Mouse (Mus musculus) spleen, adult 2 months (tissue): ENCODE results near the gene Hba-a2. TPM values are rescaled to one million over a fixed set of nuclear protein-coding genes. Genes with fewer than 3 reads are reported as not detected.

Source experiments
- DNase-seq, 2 experiments: peaks; one replicate each; pipeline versions ENCODE4 v3.0.0 to v3.0.0-alpha.2; 2012 to 2021; ENCODE audit warnings: low spot score in 2 of 2, low read depth in 1 of 2
- H3K27ac ChIP-seq: fragments of 200-500 bp; 2 replicates; pipeline ENCODE4 v1.5.1; 2012; ENCODE audit warnings: low read length, inconsistent platforms; ENCODE audit not compliant: insufficient read depth
- H3K27me3 ChIP-seq: fragments of 200-500 bp; 2 replicates; pipeline ENCODE4 v1.6.1; 2012; ENCODE audit warnings: mild to moderate bottlenecking, moderate library complexity, low read length, inconsistent platforms; ENCODE audit not compliant: control insufficient read depth, insufficient read depth
- H3K36me3 ChIP-seq: fragments of 200-500 bp; 2 replicates; pipeline ENCODE4 v1.6.1; 2012; ENCODE audit warnings: mild to moderate bottlenecking, low read length, inconsistent platforms; ENCODE audit not compliant: control insufficient read depth, insufficient read depth
- H3K4me1 ChIP-seq: fragments of 200-500 bp; 2 replicates; pipeline ENCODE4 v1.6.1; 2011; ENCODE audit warnings: inconsistent platforms; ENCODE audit not compliant: control insufficient read depth, insufficient read depth, insufficient read length
- H3K4me3 ChIP-seq: fragments of 200-500 bp; 2 replicates; pipeline ENCODE4 v1.5.1; 2011; ENCODE audit warnings: mild to moderate bottlenecking, inconsistent platforms; ENCODE audit not compliant: insufficient read depth, insufficient read length; ENCODE audit errors: extremely low read depth
- CTCF ChIP-seq: fragments of 200-500 bp; IDR thresholded peaks from 2 replicates; pipeline ENCODE4 v1.5.1; 2011; ENCODE audit warnings: mild to moderate bottlenecking, inconsistent platforms; ENCODE audit not compliant: insufficient read depth, insufficient read length, insufficient replicate concordance; ENCODE audit errors: extremely low read depth
- POLR2A ChIP-seq: fragments of 200-500 bp; IDR thresholded peaks from 2 replicates; pipeline ENCODE4 v1.6.1; 2011; ENCODE audit warnings: low read depth, low read length, inconsistent platforms
- WGBS: fragments of 180-500 bp; shearing (Covaris S2); methylation state at CpG from one replicate; pipeline ENCODE4 v1.1.7; 2018; 5-methylcytosine and 5-hydroxymethylcytosine counted together
- polyA plus RNA-seq: library from polyadenylated mRNA; depleted of rRNA; stranded (reverse); fragments of >200 nt; gene quantifications from 2 replicates; pipeline ENCODE4 v1.2.3, GENCODE M21; 2012; rRNA removed

Hba-a2 gene
- polyA plus RNA-seq, 1 experiment: 127,038 TPM

DNA sequence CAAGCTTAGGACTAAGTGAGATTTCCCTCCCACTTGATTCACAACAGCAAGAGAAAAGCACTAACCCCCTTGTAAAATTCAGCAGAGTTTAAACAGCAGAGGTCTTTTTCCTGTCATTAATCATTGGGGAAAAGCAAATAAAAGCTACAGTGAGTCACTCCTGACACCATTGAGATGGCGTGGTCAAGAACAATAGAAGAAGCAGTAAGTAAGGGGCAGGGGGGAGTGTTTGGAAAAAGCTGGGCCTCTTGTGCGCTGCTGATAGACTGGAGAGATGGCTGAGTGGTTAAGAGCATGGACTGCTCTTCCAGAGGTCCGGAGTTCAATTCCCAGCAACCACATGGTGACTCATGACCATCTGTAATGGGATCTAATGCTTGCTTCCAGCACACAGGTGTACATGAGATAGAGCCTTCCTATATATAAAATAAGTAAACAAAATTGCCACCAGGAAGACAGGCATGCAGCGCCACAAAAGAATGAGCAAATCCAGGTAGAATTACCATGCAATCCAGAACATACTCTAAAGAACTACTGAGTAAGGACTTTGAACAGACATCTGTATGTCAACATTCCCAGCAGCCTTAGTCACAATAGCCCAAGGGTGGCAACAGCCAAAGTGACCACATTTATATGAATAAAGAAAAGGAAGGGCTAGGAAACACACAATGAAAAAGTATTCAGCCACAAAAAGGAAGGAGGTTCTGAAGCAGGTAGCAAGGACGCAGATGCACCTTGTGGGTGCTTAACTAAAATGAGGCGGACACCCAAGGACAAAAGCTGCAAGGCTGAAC is 49.4 kb downstream of the Hba-a2 start:
- no peaks in the 10 kb centered on the region for H3K36me3 ChIP-seq
- peaks cover 2% of the 10 kb centered on the region for H3K4me1 ChIP-seq
- peaks cover 9% of the 10 kb centered on the region for H3K27me3 ChIP-seq
- 83% methylated on average over 6 of the region's 6 CpGs for WGBS
- TF ChIP-seq CTCF (no peak), POLR2A (no peak)
- DNase-seq: no peak
- H3K4me3 ChIP-seq: no peak overlapping the region
- no peak overlapping the region for H3K27ac ChIP-seq

Other genes with a start within 250 kb of the Hba-a2 start
- 27.6 and 36.0 TPM in 2 replicates for gene Il9r, start 96.2 kb upstream of the Hba-a2 start, polyA plus RNA-seq
- 29.7 and 32.5 TPM in 2 replicates for gene Snrnp25, start 91.1 kb upstream of the Hba-a2 start, polyA plus RNA-seq
- gene Rhbdf1, start 74.2 kb upstream of the Hba-a2 start, polyA plus RNA-seq: 52.3 and 55.3 TPM in 2 replicates
- gene Mpg, start 70.0 kb upstream of the Hba-a2 start, polyA plus RNA-seq: 10.4 and 11.1 TPM in 2 replicates
- 76.9 and 87.3 TPM in 2 replicates for gene Nprl3, start 28.8 kb upstream of the Hba-a2 start, polyA plus RNA-seq
- gene Hba-x, start 20.1 kb upstream of the Hba-a2 start, polyA plus RNA-seq: 0.21 TPM in 1 of 2 replicates, not detected in the other
- gene Hba-a1, start 13.0 kb upstream of the Hba-a2 start, polyA plus RNA-seq: 52,565 and 79,309 TPM in 2 replicates
- 51.0 and 62.0 TPM in 2 replicates for gene Hbq1b, start 9.5 kb upstream of the Hba-a2 start, polyA plus RNA-seq
- gene Hbq1a, start 3.6 kb downstream of the Hba-a2 start, polyA plus RNA-seq: 6.4 and 12.1 TPM in 2 replicates
- gene Sh3pxd2b, start 51.3 kb downstream of the Hba-a2 start, polyA plus RNA-seq: 2.2 and 2.8 TPM in 2 replicates
- gene Ubtd2, start 158.9 kb downstream of the Hba-a2 start, polyA plus RNA-seq: 2.4 and 3.1 TPM in 2 replicates
- gene Efcab9, start 235.6 kb downstream of the Hba-a2 start, polyA plus RNA-seq: 0.16 and 0.54 TPM in 2 replicates
- gene Stk10, start 236.8 kb downstream of the Hba-a2 start, polyA plus RNA-seq: 82.8 and 87.0 TPM in 2 replicates